Mouse (Mus musculus): ENCODE measurements at regions not wholly inside any gene's neighbourhood (a gene's known extent, or its start where the extent isn't known, plus 50 kb on each side); places are given as distances from the start of the nearest gene placed in this dataset.

GRCm38 (mm10) chr15:96180036-96180435, 107.3 kb upstream of the Arid2 start:
- no peak for ATAC-seq (replicated peaks; ENCODE audit: poor library complexity, severe bottlenecking)

- peak; percentile 41 for ATAC-seq (replicated peaks; ENCODE audit: poor library complexity, severe bottlenecking)
Observed at GRCm38 (mm10) chr15:96180977-96181376, 106.3 kb upstream of the Arid2 start.

- ATAC-seq (replicated peaks; ENCODE audit: poor library complexity, severe bottlenecking) = no peak
Observed at GRCm38 (mm10) chr15:96182313-96182712, 105.0 kb upstream of the Arid2 start.

- ATAC-seq (replicated peaks; ENCODE audit: poor library complexity, severe bottlenecking) = peak; percentile 81
Observed at GRCm38 (mm10) chr15:96183069-96183468, 104.2 kb upstream of the Arid2 start.

- peak; percentile 71 for ATAC-seq (replicated peaks; ENCODE audit: poor library complexity, severe bottlenecking)
Observed at GRCm38 (mm10) chr15:96184666-96185065, 102.7 kb upstream of the Arid2 start.

- peak; percentile 30 for ATAC-seq (replicated peaks; ENCODE audit: poor library complexity, severe bottlenecking)
Observed at GRCm38 (mm10) chr15:96185429-96185828, 101.9 kb upstream of the Arid2 start.

GRCm38 (mm10) chr15:96185901-96186300, 101.4 kb upstream of the Arid2 start:
- 0 out of 2 replicates have a peak, but pooled peaks have one; percentile 8 for ATAC-seq (replicated peaks; ENCODE audit: poor library complexity, severe bottlenecking)

GRCm38 (mm10) chr15:96189551-96189950, 97.8 kb upstream of the Arid2 start:
- no peak for ATAC-seq (replicated peaks; ENCODE audit: poor library complexity, severe bottlenecking)

- ATAC-seq (replicated peaks; ENCODE audit: poor library complexity, severe bottlenecking) = peak; percentile 59
Observed at GRCm38 (mm10) chr15:96197413-96197812, 89.9 kb upstream of the Arid2 start.

- ATAC-seq (replicated peaks; ENCODE audit: poor library complexity, severe bottlenecking) = no peak
Observed at GRCm38 (mm10) chr15:96197932-96198331, 89.4 kb upstream of the Arid2 start.

- peak; percentile 45; the same call in 1 of the 2 replicates for ATAC-seq (replicated peaks; ENCODE audit: poor library complexity, severe bottlenecking)
Observed at GRCm38 (mm10) chr15:96201273-96201672, 86.0 kb upstream of the Arid2 start.

- no peak for ATAC-seq (replicated peaks; ENCODE audit: poor library complexity, severe bottlenecking)
Observed at GRCm38 (mm10) chr15:96201701-96202460, 85.4 kb upstream of the Arid2 start.

- ATAC-seq (replicated peaks; ENCODE audit: poor library complexity, severe bottlenecking) = no peak
Observed at GRCm38 (mm10) chr15:96204187-96204586, 83.1 kb upstream of the Arid2 start.

- peak; percentile 44 for ATAC-seq (replicated peaks; ENCODE audit: poor library complexity, severe bottlenecking)
Observed at GRCm38 (mm10) chr15:96204623-96205022, 82.7 kb upstream of the Arid2 start.

- no peak for ATAC-seq (replicated peaks; ENCODE audit: poor library complexity, severe bottlenecking)
Observed at GRCm38 (mm10) chr15:96210721-96211400, 76.5 kb upstream of the Arid2 start.

- ATAC-seq (replicated peaks; ENCODE audit: poor library complexity, severe bottlenecking) = no peak
Observed at GRCm38 (mm10) chr15:96213541-96214312, 73.6 kb upstream of the Arid2 start.

GRCm38 (mm10) chr15:96217896-96218295, 69.4 kb upstream of the Arid2 start:
- ATAC-seq (replicated peaks; ENCODE audit: poor library complexity, severe bottlenecking) = no peak

- no peak for ATAC-seq (replicated peaks; ENCODE audit: poor library complexity, severe bottlenecking)
Observed at GRCm38 (mm10) chr15:96219746-96220145, 67.6 kb upstream of the Arid2 start.

- ATAC-seq (replicated peaks; ENCODE audit: poor library complexity, severe bottlenecking) = no peak
Observed at GRCm38 (mm10) chr15:96231969-96232368, 55.3 kb upstream of the Arid2 start.

- no peak for ATAC-seq (replicated peaks; ENCODE audit: poor library complexity, severe bottlenecking)
Observed at GRCm38 (mm10) chr15:96233113-96233512, 54.2 kb upstream of the Arid2 start.

- no peak for ATAC-seq (replicated peaks; ENCODE audit: poor library complexity, severe bottlenecking)
Observed at GRCm38 (mm10) chr15:96234783-96235182, 52.5 kb upstream of the Arid2 start.

All from granulocyte monocyte progenitor cell, adult 5-6 weeks (primary cell).